Mouse (Mus musculus) T-helper 1 cell (primary cell): Measurements from ENCODE around the gene Trip12.

Experiments
- in situ Hi-C: fragments of 300-600 bp; cut with MboI, MseI; formaldehyde crosslinking; loops from one replicate; pipeline ENCODE4 v1.15.1; 2025; ENCODE audit warnings: high pct_unique_total_duplicates

The Trip12 gene

GRCm38 (mm10) chr1:84860360-84861254 lies 20.3 kb upstream of the Trip12 start:
- in situ Hi-C loops = no loop called here

- in situ Hi-C loops = no loop called here
These were observed 19.3 kb upstream of the Trip12 start for GRCm38 (mm10) chr1:84859597-84859996.

- in situ Hi-C loops = no loop called here
These were observed 15.4 kb upstream of the Trip12 start for GRCm38 (mm10) chr1:84855756-84856155.

- in situ Hi-C loops = no loop called here
These were observed 14.7 kb upstream of the Trip12 start for GRCm38 (mm10) chr1:84854966-84855365.

DNA sequence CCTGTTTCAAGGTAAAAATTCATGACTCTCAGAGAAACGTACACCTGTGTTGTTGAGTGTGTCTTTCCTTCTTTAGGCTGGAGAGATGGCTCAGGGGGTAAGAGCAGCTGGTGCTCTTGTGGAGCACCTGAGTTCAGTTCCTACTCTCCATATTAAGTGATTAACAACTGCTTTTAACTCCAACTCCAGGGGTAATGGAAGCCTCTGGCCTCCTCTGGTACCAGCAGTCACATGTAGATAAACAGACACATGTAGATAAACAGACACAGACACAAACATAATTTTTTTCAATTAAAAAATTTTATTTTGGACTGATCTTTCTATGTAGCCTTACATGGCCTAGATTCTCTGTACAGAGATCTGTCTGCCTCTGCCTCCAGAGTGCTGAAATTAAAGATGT lies 13.4 kb upstream of the Trip12 start:
- in situ Hi-C loops = no loop called here

DNA sequence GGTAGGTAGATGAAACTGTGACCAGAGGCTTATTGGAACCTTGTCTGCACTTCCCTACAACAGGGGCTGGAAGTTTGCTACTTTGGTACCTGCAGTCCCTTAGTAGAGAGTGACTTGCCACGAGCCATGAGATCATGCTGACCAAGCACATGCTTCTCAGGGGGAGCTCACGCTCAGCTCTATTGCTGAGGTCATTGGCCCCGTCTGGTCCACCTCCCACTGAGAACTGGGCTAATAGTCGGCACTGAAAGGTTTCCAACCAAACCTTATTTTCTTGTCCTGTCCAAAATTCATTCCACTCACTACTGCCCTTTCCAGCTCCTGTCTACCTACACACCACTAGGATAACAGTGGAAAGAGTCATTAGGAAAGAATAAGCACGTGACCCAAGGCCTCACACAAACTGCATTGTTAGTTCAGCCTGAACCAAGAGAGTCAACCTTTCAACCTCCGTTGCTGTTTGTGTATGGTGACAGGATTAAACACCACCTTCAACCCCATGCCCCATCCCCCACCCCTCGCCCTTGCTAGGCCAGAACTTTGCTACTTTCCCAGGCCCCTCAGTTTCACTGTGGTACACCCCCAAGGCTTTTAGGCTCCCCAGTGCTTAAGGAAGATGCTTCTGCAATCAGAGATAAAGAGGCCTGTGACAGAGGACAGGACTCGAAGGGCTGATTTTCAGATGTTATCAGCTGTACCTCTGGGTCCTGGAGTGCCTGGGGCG lies 11.4 kb upstream of the Trip12 start:
- in situ Hi-C loops = no loop called here

DNA sequence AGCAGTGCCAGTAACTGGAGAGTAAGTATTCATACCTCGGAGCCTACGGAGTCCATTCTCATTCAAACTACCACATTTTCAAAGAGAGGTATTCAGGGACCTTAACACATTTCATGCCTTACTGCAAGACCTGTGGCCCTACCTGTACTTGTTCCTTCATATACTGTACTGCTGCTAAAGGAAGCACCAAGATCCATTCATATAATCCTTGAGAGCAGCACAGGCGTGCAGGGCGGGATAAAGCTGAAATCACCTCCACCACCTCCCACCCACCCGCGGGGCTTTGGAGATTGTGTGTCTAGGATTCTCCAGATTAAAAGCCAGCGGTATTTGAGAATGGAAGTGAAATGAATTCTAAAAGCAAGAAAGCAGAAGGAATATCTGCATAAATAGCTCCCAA lies 10.2 kb upstream of the Trip12 start:
- in situ Hi-C loops = no loop called here

DNA sequence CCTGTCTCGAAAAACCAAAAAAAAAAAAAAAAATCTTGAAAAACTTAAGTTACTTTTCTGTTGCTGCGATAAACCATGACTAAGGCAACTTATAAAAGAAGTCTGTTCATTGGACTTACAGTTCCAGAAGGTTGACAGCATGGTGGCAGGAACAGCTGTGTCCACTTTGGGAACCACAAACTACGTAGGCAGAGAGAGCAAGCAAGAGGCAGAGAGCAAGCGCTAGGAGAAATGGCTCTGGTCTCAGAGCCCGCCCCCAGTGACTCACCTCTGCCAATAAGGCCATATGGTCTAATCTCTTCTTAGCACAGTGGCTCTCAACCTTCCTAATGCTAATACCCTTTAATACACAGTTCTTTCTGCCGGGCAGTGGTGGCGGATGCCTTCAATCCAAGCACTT lies 9.5 kb upstream of the Trip12 start:
- in situ Hi-C loops = no loop called here

DNA sequence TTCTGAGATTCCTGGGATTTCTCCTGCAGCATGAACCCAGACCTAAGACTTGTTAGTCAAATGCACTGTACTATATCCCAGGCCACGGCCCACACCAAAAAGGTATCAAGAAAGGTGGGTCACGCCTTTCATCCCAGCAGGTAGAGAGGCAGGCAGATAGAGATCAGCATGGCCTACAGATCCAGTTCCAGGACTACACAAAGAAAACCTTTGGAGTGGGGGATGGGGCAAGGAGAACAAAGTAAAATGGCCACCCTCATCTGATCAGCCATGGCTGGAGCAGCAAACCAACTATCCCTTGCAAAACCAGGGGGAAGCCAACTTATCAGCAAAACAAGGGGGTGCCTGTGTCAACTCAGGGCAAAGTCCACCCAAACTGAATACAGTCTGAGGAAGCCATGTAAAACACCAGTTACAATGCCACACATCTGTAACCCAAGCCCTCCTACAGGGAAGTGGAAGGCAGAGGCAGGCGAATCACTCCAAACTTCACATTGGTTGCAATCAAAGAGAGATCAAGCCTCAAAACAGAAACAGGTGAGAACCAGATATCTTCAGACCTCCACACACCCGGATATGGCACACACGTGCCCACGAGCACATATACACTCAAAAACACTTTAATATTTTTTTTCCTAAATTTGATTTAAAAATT lies 8.6 kb upstream of the Trip12 start:
- in situ Hi-C loops = no loop called here

- in situ Hi-C loops = no loop called here
These were observed 8.0 kb upstream of the Trip12 start for GRCm38 (mm10) chr1:84848335-84848734.

GRCm38 (mm10) chr1:84847698-84848097 lies 7.4 kb upstream of the Trip12 start:
- in situ Hi-C loops = no loop called here

GRCm38 (mm10) chr1:84843366-84843765 lies 3.0 kb upstream of the Trip12 start:
- in situ Hi-C loops = no loop called here

DNA sequence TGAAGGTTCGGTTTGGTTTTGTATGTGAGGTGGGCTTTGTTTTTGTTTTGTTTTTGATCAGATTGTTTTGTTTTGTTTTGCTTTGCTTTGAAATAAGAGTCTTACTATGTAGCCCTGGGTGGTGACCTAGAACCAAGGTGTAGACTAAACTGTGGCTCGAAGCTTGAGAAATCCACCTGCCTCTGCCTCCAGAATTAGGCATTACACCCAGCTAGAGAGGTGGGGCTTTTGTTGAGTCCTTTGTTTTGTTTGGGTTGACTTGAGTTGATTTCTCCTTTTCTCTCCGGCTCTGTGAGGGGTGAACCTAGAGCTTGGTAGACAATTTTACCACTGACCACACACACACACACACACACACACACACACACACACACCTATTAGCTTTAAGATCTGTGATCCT lies 745 bp upstream of the Trip12 start:
- in situ Hi-C loops = no loop called here

DNA sequence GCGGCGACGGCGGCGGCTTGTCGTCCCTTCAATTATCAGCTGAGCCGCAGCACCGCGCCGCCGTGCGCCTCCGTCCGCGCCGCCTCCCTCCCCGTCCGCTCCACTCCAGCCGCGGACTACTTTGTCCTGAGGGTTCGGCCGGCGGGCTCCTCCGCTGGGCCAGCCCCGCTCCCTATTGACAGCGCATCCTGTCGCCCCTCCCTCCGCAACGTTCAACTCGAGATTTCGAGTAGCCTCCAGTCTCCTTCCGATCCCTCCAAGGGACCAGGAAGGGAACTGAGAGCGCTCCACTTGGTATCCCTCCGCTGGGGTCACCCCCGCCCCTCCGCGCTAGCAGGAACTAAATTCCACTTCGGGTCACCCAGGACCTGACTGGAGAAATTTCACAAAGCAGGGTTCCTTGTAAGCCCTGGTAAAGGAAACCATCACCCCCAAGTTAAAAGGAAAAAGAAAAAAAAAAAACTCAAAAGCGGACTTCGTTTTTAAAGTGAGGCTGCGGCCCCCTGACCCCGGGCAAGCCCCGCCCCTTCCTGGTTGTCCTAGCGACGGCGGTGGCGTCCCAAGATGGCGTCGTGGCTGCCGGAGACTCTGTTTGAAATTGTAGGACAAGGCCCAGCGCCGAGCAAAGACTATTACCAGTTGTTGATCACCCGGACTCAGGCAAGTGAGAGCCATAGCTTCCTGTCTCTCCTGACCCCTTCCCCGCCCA lies 853 bp downstream of the Trip12 start, which contains the start of gene Fbxo36:
TSS of gene Fbxo36 (plus strand) at position 533 of the 709 bp plus-strand sequence.
- in situ Hi-C loops = no loop called here

DNA sequence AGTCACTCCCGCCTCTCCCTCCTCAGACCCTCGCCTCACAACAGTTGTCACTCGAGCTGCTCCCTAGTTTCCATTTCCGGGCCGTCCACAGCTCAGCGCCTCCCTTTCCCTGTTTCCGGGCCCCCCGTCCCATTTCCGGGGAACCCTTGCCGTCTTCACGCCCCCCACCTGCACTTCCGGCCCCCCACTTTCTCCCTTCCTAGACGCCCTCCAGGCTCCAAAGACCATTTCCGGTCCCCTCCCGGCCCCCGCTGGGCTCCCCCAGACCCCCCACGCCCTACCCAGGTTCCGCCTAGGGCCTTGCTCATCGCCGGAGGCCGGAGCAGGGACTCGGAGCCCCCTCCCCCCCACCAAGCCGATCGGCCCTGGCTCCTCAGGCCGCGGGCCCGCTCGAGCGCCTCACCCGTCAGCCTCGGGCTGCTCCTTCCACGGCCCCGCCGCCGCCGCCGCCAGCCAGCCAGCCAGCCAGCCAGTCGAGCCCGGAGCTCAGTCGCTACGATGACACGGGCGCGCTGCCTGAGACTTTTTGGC lies 1.6 kb downstream of the Trip12 start:
- in situ Hi-C loops = no loop called here

- in situ Hi-C loops = no loop called here
These were observed 2.2 kb downstream of the Trip12 start for GRCm38 (mm10) chr1:84838156-84838555.

- in situ Hi-C loops = no loop called here
These were observed 2.7 kb downstream of the Trip12 start for GRCm38 (mm10) chr1:84837523-84838145.

GRCm38 (mm10) chr1:84825091-84825490 lies 15.2 kb downstream of the Trip12 start:
- in situ Hi-C loops = no loop called here

DNA sequence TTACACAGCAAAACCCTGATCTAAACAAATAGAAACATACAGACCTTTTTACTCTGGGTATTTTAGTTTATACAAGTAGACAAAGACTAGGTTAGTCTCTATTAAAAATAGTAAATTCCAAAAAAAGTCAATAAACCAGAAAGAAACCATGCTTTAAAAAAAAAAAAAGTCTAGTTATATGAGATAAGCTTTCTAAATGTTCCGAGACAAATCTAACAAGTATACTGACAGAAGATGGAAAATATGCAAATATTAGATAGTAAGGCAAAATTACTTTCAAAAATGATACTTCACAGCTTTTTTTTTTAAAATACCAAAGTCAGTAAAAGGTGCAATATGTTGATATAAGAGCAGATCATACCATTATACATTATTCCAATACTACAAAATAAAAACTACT lies 22.7 kb downstream of the Trip12 start:
- in situ Hi-C loops = no loop called here

DNA sequence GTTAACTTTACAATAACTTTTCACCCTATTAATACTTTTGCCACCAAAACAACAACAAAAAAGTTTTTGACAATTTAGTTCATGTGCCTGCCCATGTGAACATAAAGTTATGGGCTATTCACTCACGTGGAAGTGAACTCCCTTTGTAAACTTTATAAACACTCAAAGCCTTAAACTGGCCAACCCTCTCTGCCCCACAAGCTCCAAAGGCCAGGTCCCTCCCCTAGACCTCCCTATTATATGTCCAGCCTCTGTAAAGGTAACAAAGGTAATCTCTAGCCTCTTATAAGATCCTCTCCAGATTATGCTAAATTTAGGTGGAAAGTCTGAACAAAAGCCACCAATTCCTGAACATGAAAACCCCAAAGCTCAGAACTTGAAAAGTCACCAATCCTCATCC lies 36.5 kb downstream of the Trip12 start:
- in situ Hi-C loops = no loop called here

DNA sequence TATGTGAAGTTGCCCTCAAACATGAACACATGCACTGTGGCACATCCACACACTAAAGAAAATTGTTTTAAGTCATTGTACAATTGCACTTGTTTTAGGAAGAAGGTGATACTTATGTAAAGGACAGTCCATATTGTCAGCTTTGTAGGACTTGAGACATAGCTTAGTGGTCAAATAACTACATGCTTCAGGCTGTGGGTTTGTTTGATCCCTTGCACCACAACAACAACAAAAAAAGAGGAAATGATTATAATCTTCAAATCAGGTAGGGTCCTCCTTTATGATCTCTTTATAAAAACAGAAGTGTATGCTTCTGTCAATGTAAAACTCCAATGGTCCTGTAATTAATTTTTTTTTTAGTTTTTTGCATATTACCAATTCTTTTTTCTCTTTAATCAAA lies 41.1 kb downstream of the Trip12 start:
- in situ Hi-C loops = no loop called here
